Mouse (Mus musculus) gastrocnemius, adult 8-10 months (tissue): ENCODE measurements around the gene Olfr178. TPM values are rescaled to one million over a fixed set of nuclear protein-coding genes. Genes with fewer than 3 reads are reported as not detected.

ENCODE experiments used
- DNase-seq, 2 experiments: peaks; one replicate each; pipeline ENCODE4 v3.0.0; 2022; ENCODE audit warnings: low spot score in 2 of 2
- total RNA-seq, 4 experiments: library from RNA; stranded (reverse); gene quantifications; 2 replicates each; pipeline ENCODE4 v1.2.4; 2022

The Olfr178 gene
- total RNA-seq: not detected

- no peak for DNase-seq
Measured at GRCm38 (mm10) chr16:58891963-58892362, at the start of gene Olfr178. Olfr178 (minus strand) TSS chr16:58892063.

GRCm38 (mm10) chr16:58929292-58929691 lies 37.4 kb upstream of the Olfr178 start, which contains the start of gene Olfr180:
Olfr180 (minus strand) TSS chr16:58929392.
- no peak for DNase-seq

- no peak for DNase-seq
Measured at GRCm38 (mm10) chr16:58928655-58929054, 36.8 kb upstream of the Olfr178 start, which contains the start of gene Olfr181. Olfr181 (minus strand) TSS chr16:58928755.

- no peak for DNase-seq
Measured at GRCm38 (mm10) chr16:58884416-58884815, 7.4 kb downstream of the Olfr178 start.

GRCm38 (mm10) chr16:58874668-58875067 lies 17.2 kb downstream of the Olfr178 start, which contains the start of gene Olfr177:
Olfr177 (minus strand) TSS chr16:58874768.
- no peak for DNase-seq

- DNase-seq: no peak
Measured at GRCm38 (mm10) chr16:58861479-58861878, 30.4 kb downstream of the Olfr178 start.

- no peak for DNase-seq
Measured at GRCm38 (mm10) chr16:58860032-58860737, 31.7 kb downstream of the Olfr178 start.

Other genes with a start within 250 kb of the Olfr178 start
- gene Cpox, start 221.8 kb downstream of the Olfr178 start, total RNA-seq: 10 to 100 TPM; 20.6 to 28.8 (median 21.7) TPM
- not detected for gene Gpr15, start 173.0 kb downstream of the Olfr178 start, total RNA-seq
- gene Cldnd1, start 164.2 kb downstream of the Olfr178 start, total RNA-seq: 10 to 100 TPM; 59.0 to 77.0 (median 68.0) TPM
- not detected for gene Olfr172, start 128.9 kb downstream of the Olfr178 start, total RNA-seq
- gene Olfr173, start 91.8 kb downstream of the Olfr178 start, total RNA-seq: not detected
- gene Olfr175-ps1, start 65.3 kb downstream of the Olfr178 start, total RNA-seq: not detected
- gene Olfr177, start 17.3 kb downstream of the Olfr178 start, total RNA-seq: not detected
- gene Olfr181, start 36.7 kb upstream of the Olfr178 start, total RNA-seq: not detected
- not detected for gene Olfr180, start 37.3 kb upstream of the Olfr178 start, total RNA-seq
- not detected for gene Olfr183, start 103.3 kb upstream of the Olfr178 start, total RNA-seq
- not detected for gene Olfr186, start 138.2 kb upstream of the Olfr178 start, total RNA-seq
- not detected for gene Olfr187, start 147.7 kb upstream of the Olfr178 start, total RNA-seq
- not detected for gene Olfr190, start 185.9 kb upstream of the Olfr178 start, total RNA-seq
- not detected for gene Olfr191, start 197.8 kb upstream of the Olfr178 start, total RNA-seq
- not detected for gene Olfr193, start 219.8 kb upstream of the Olfr178 start, total RNA-seq
- gene Olfr194, start 229.0 kb upstream of the Olfr178 start, total RNA-seq: not detected